Mouse (Mus musculus): ENCODE results near the gene Cxcl17. TPM values are rescaled to one million over a fixed set of nuclear protein-coding genes. Genes with fewer than 3 reads are reported as not detected.
A peak's percentile ranks its signal among the peaks of the same experiment; 100 is the strongest.

The Cxcl17 gene
- polyA plus RNA-seq, 2 experiments: not detected

- TF ChIP-seq CTCF (IDR thresholded peaks at IDR 0.05; ENCODE audit: low read depth) (no peak), EP300 (IDR thresholded peaks at IDR 0.05; ENCODE audit: low read depth) (no peak)
Observed at GRCm38 (mm10) chr7:25440816-25441153, 28.1 kb upstream of the Cxcl17 start.

GRCm38 (mm10) chr7:25439978-25440815 is 27.5 kb upstream of the Cxcl17 start:
- TF ChIP-seq CTCF (IDR thresholded peaks at IDR 0.05; ENCODE audit: low read depth): no peak
- no peak for TF ChIP-seq EP300 (IDR thresholded peaks at IDR 0.05; ENCODE audit: low read depth)
- Histone ChIP-seq H3K27ac (peak overlapping the region; percentile 53), H3K27me3 (ENCODE audit: control insufficient read depth, insufficient read depth, low read length) (no peaks in the 10 kb centered on the region), H3K9me3 (ENCODE audit: control insufficient read depth, low read length) (no peaks in the 10 kb centered on the region), H3K9ac (replicated peaks) (no peak overlapping the region), H3K4me3 (ENCODE audit: insufficient read depth in 1 of 2, low read depth in 2 of 2, low read length in 2 of 2) (no peak overlapping the region), H3K4me1 (replicated peaks; ENCODE audit: control insufficient read depth in 2 of 2, insufficient read depth in 2 of 2, low read length in 1 of 2) (peaks cover 0 to 7% of the 10 kb centered on the region in 2 experiments; a peak in 1 of 4 replicates), H3K4me2 (ENCODE audit: low read depth) (no peak overlapping the region), H3K36me3 (replicated peaks; ENCODE audit: control insufficient read depth, insufficient read depth, low read depth) (no peaks in the 10 kb centered on the region)
- DNase-seq (ENCODE audit: low read depth in 3 of 3, low spot score in 3 of 3) (peak in 2 of 3 experiments; percentile 20 to 31), ATAC-seq (ENCODE audit: insufficient read depth) (peak; percentile 71)
- 70% methylated on average over 9 of the region's 9 CpGs for WGBS (ENCODE audit: insufficient replicate concordance)

More at GRCm38 (mm10) chr7:25440816-25441153, 28.1 kb upstream of the Cxcl17 start:
- Histone ChIP-seq H3K4me1 (replicated peaks; ENCODE audit: control insufficient read depth in 2 of 2, insufficient read depth in 2 of 2, low read length in 1 of 2) (peaks cover 0 to 7% of the 10 kb centered on the region in 2 experiments; a peak in 1 of 4 replicates), H3K4me2 (ENCODE audit: low read depth) (no peak overlapping the region), H3K4me3 (ENCODE audit: insufficient read depth in 1 of 2, low read depth in 2 of 2, low read length in 2 of 2) (no peak overlapping the region), H3K9me3 (ENCODE audit: control insufficient read depth, low read length) (no peaks in the 10 kb centered on the region), H3K27ac (peak overlapping the region; percentile 53), H3K9ac (replicated peaks) (no peak overlapping the region), H3K27me3 (ENCODE audit: control insufficient read depth, insufficient read depth, low read length) (no peaks in the 10 kb centered on the region), H3K36me3 (replicated peaks; ENCODE audit: control insufficient read depth, insufficient read depth, low read depth) (no peaks in the 10 kb centered on the region)
- DNase-seq (ENCODE audit: low read depth in 3 of 3, low spot score in 3 of 3) (no peak), ATAC-seq (ENCODE audit: insufficient read depth) (no peak)
- 60% methylated on average over 6 of the region's 6 CpGs for WGBS (ENCODE audit: insufficient replicate concordance)

GRCm38 (mm10) chr7:25439124-25439822 is 26.6 kb upstream of the Cxcl17 start:
- Histone ChIP-seq H3K4me3 (ENCODE audit: insufficient read depth in 1 of 2, low read depth in 2 of 2, low read length in 2 of 2) (no peak overlapping the region), H3K4me2 (ENCODE audit: low read depth) (no peak overlapping the region), H3K9ac (replicated peaks) (no peak overlapping the region), H3K4me1 (replicated peaks; ENCODE audit: control insufficient read depth in 2 of 2, insufficient read depth in 2 of 2, low read length in 1 of 2) (peaks cover 0 to 7% of the 10 kb centered on the region in 2 experiments; a peak in 1 of 4 replicates), H3K36me3 (replicated peaks; ENCODE audit: control insufficient read depth, insufficient read depth, low read depth) (no peaks in the 10 kb centered on the region), H3K27me3 (ENCODE audit: control insufficient read depth, insufficient read depth, low read length) (no peaks in the 10 kb centered on the region), H3K27ac (no peak overlapping the region), H3K9me3 (ENCODE audit: control insufficient read depth, low read length) (no peaks in the 10 kb centered on the region)
- WGBS (ENCODE audit: insufficient replicate concordance): 69% methylated on average over 8 of the region's 8 CpGs
- TF ChIP-seq EP300 (IDR thresholded peaks at IDR 0.05; ENCODE audit: low read depth): no peak
- no peak for TF ChIP-seq CTCF (IDR thresholded peaks at IDR 0.05; ENCODE audit: low read depth)
- no peak for DNase-seq (ENCODE audit: low read depth in 3 of 3, low spot score in 3 of 3)
- ATAC-seq (ENCODE audit: insufficient read depth): no peak

GRCm38 (mm10) chr7:25436704-25437103 is 24.0 kb upstream of the Cxcl17 start:
- DNase-seq (ENCODE audit: low read depth in 3 of 3, low spot score in 3 of 3): no peak
- no peaks in the 10 kb centered on the region for H3K27me3 ChIP-seq (ENCODE audit: control insufficient read depth, insufficient read depth, low read length)
- WGBS (ENCODE audit: insufficient replicate concordance): 46% methylated on average over 2 of the region's 2 CpGs
- TF ChIP-seq CTCF (IDR thresholded peaks at IDR 0.05; ENCODE audit: low read depth): no peak
- TF ChIP-seq EP300 (IDR thresholded peaks at IDR 0.05; ENCODE audit: low read depth): no peak
- H3K4me3 ChIP-seq (ENCODE audit: insufficient read depth in 1 of 2, low read depth in 2 of 2, low read length in 2 of 2): no peak overlapping the region
- no peak overlapping the region for H3K4me2 ChIP-seq (ENCODE audit: low read depth)
- H3K9ac ChIP-seq (replicated peaks): no peak overlapping the region
- no peaks in the 10 kb centered on the region for H3K9me3 ChIP-seq (ENCODE audit: control insufficient read depth, low read length)
- H3K4me1 ChIP-seq (replicated peaks; ENCODE audit: control insufficient read depth in 2 of 2, insufficient read depth in 2 of 2, low read length in 1 of 2): peaks cover 0 to 7% of the 10 kb centered on the region in 2 experiments; a peak in 1 of 4 replicates
- H3K36me3 ChIP-seq (replicated peaks; ENCODE audit: control insufficient read depth, insufficient read depth, low read depth): no peaks in the 10 kb centered on the region
- ATAC-seq (ENCODE audit: insufficient read depth): no peak
- H3K27ac ChIP-seq: no peak overlapping the region

- Histone ChIP-seq H3K4me2 (ENCODE audit: low read depth) (no peak overlapping the region), H3K4me1 (replicated peaks; ENCODE audit: control insufficient read depth in 2 of 2, insufficient read depth in 2 of 2, low read length in 1 of 2) (peaks cover 0 to 7% of the 10 kb centered on the region in 2 experiments; a peak in 1 of 4 replicates), H3K9me3 (ENCODE audit: control insufficient read depth, low read length) (no peaks in the 10 kb centered on the region), H3K4me3 (ENCODE audit: insufficient read depth in 1 of 2, low read depth in 2 of 2, low read length in 2 of 2) (no peak overlapping the region), H3K27ac (no peak overlapping the region), H3K27me3 (ENCODE audit: control insufficient read depth, insufficient read depth, low read length) (no peaks in the 10 kb centered on the region), H3K9ac (replicated peaks) (no peak overlapping the region), H3K36me3 (replicated peaks; ENCODE audit: control insufficient read depth, insufficient read depth, low read depth) (no peaks in the 10 kb centered on the region)
- ATAC-seq (ENCODE audit: insufficient read depth): no peak
- WGBS (ENCODE audit: insufficient replicate concordance): 54% methylated on average over 6 of the region's 6 CpGs
- no peak for DNase-seq (ENCODE audit: low read depth in 3 of 3, low spot score in 3 of 3)
- TF ChIP-seq EP300 (IDR thresholded peaks at IDR 0.05; ENCODE audit: low read depth): no peak
- TF ChIP-seq CTCF (IDR thresholded peaks at IDR 0.05; ENCODE audit: low read depth): no peak
Observed at GRCm38 (mm10) chr7:25436226-25436625, 23.5 kb upstream of the Cxcl17 start.
